Mouse (Mus musculus) embryonic stem cell, embryonic (primary cell): ENCODE results near the gene Cmc2.

Experiments
- CTCF ChIA-PET, 4 experiments: fragments of 300-600 bp in 2 of 4; fragments of 350-600 bp in 2 of 4; sonication (Branson Sonifier 250); formaldehyde crosslinking; loops; one replicate each; lab custom pipeline; 2022; ENCODE audit warnings: inconsistent platforms in 2 of 4; lab: Charles Lee
- POLR2A ChIA-PET, 4 experiments: fragments of 300-600 bp in 2 of 4; fragments of 350-600 bp in 2 of 4; sonication (Branson Sonifier 250); formaldehyde crosslinking; loops; one replicate each; lab custom pipeline; 2022; ENCODE audit warnings: antibody characterized with exemption in 4 of 4, inconsistent platforms in 1 of 4; lab: Charles Lee

Cmc2 gene

GRCm38 (mm10) chr8:116935506-116935905, 14.3 kb upstream of the Cmc2 start:
- POLR2A ChIA-PET, result interaction anchor here in 3 of 4 experiments (0.6 to 5.2 kb wide), 16 partner anchors 9 to 387 kb away, joined by 3 to 31 read pairs (median 4); partner anchors contain the start of genes Cenpn (in 2 of the 3), Cmc2 (in 2 of the 3), Gcsh (in 2 of the 3) and Atmin (in 1 of the 3)
- CTCF ChIA-PET, result interaction anchor here in 2 of 4 experiments (1.3 to 1.6 kb wide), 2 partner anchors 43 to 69 kb away, joined by 3 to 6 read pairs; partner anchors contain the start of gene 1700030J22Rik (in 1 of the 2)

DNA sequence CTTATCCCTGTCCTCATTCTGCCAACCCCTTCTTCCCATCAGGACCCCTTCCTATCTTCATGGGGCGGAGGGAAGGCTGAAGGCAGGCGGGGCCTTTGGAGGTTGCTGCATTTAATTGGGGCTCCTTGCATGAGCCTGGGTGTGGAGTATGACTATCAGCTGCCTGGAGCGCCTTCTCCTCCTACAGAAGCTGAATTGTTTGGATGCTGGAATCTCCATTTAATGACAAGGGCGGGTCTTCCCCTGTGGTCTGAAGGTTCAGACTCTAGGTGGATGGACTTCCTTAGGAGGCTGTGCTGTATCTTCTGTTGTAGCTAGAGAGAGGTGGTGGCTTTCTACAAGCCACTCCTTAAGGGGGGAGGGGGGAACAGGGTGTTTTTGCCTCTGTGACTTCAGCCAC, 13.7 kb upstream of the Cmc2 start:
- ChIA-PET CTCF (interaction anchor here in 2 of 4 experiments (1.3 to 1.6 kb wide), 2 partner anchors 44 to 69 kb away, joined by 3 to 6 read pairs; partner anchors contain the start of gene 1700030J22Rik (in 1 of the 2)), POLR2A (interaction anchor here (0.6 to 5.2 kb wide), 19 partner anchors 9 to 616 kb away, joined by 3 to 31 read pairs (median 4); partner anchors contain the start of genes Cenpn (in 3 of the 4), Cmc2 (in 3 of the 4), 1700030J22Rik (in 1 of the 4) and Atmin (in 1 of the 4))

GRCm38 (mm10) chr8:116928588-116928987, 7.3 kb upstream of the Cmc2 start:
- CTCF ChIA-PET, result interaction anchor here in 3 of 4 experiments (0.5 to 1.5 kb wide), 8 partner anchors 8 to 1931 kb away, joined by 3 to 10 read pairs (median 3); partner anchors contain the start of genes 1700030J22Rik (in 1 of the 3) and Atmin (in 1 of the 3)
- POLR2A ChIA-PET, result interaction anchor here in 2 of 4 experiments (0.9 to 1.7 kb wide), 4 partner anchors 12 to 64 kb away, joined by 3 to 4 read pairs (median 4); partner anchors contain the start of genes 1700030J22Rik (in 2 of the 2) and Gcsh (in 1 of the 2)

DNA sequence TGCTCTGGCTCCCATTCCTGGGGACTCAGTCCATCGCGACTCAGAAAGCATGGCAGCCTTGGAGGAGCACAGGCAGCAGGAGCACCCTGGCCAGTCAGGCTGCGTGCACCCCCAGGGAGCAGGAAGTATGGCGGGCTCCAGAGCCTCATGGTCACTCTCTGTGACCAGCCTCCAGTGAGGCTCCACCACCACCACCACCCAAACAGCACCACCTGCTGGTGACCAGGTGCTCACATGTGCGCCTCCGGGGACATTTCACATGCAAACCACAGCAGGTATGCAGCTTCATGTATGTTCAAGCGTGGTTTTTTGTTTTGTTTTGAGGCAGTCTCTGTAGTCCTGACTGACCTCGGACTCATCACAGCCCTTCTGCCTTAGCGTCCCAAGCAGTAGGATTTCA, 6.6 kb upstream of the Cmc2 start:
- POLR2A ChIA-PET, result interaction anchor here in 2 of 4 experiments (0.9 to 1.7 kb wide), 7 partner anchors 11 to 204 kb away, joined by 3 to 5 read pairs (median 3); partner anchors contain the start of genes 1700030J22Rik (in 2 of the 2) and Gcsh (in 1 of the 2)
- CTCF ChIA-PET, result interaction anchor here in 3 of 4 experiments (0.6 to 1.5 kb wide), 11 partner anchors 9 to 1924 kb away, joined by 3 to 6 read pairs (median 3); partner anchors contain the start of genes 1700030J22Rik (in 1 of the 3) and Atmin (in 1 of the 3)

DNA sequence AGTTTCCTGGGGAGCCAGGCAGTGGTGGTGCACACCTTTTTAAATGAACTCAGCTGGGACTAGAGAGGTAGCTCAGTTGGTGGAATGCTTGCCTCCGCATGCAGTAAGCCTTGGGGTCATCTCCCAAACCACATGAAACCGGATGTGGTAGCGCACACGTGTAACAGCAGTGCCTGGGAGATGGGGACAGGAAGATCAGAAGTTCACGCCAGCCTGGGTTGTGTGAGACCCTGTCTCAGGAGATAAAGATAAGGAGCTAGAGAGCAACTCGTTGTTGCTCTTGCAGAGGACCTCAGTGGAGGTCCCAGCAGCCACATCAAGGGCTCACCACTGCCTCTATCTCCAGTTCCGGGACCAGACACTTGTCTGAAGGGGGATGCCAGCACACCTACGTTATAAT, 2.3 kb upstream of the Cmc2 start:
- ChIA-PET CTCF (interaction anchor here in 2 of 4 experiments (0.6 kb wide), 2 partner anchors 93 to 562 kb away, joined by 4 to 5 read pairs; no protein-coding TSS in a partner anchor), POLR2A (interaction anchor here (0.6 to 3.7 kb wide), 9 partner anchors 11 to 406 kb away, joined by 3 to 32 read pairs (median 5); partner anchors contain the start of genes 1700030J22Rik (in 1 of the 4) and Atmin (in 1 of the 4))

DNA sequence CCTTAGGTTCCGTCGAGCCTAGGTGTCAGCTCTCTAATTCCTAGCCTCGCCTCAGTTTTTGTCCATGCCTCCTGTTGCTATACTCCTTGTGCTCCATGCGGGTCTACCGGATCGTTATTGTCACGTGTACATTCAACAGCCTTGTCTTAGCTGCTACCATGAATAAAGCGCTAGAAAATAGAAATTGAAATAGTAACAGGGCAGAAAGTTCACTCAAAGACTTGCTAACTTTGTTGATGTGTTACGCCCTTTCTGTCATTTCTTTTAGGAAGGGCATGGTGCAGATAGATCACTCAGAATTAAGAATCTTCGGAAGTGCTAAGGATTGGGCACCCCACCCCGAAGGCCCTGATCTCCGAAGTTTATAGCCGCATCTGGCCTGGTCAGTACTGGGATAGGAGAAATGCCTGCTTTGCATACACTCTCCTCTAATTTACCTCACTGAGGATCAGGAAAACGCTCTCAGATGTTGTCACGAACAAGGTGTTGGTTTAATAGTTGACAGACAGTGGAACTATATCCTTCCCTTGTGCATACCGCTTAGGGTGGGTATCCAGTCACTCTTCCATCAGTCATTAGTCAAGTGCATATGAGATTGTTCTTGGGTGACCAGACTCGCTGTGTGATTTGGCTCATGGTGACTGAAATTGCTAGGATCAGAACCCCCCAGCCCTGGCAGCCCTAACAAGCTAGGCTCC, 954 bp upstream of the Cmc2 start:
- POLR2A ChIA-PET, result interaction anchor here in 3 of 4 experiments (0.5 to 3.7 kb wide), 30 partner anchors 8 to 412 kb away, joined by 3 to 32 read pairs (median 4); partner anchors contain the start of genes Gcsh (in 3 of the 3), 1700030J22Rik (in 1 of the 3) and Atmin (in 1 of the 3)
- CTCF ChIA-PET, result interaction anchor here in 2 of 4 experiments (0.6 to 2.7 kb wide), 5 partner anchors 22 to 137 kb away, joined by 3 to 12 read pairs (median 6); partner anchors contain the start of genes 1700030J22Rik (in 1 of the 2) and Atmin (in 1 of the 2)

- CTCF ChIA-PET, result interaction anchor here in 3 of 4 experiments (0.5 to 2.7 kb wide), 6 partner anchors 23 to 678 kb away, joined by 3 to 9 read pairs (median 3); partner anchors contain the start of genes Atmin (in 2 of the 3) and 1700030J22Rik (in 1 of the 3)
- POLR2A ChIA-PET, result interaction anchor here (0.6 to 3.7 kb wide), 44 partner anchors 9 to 333 kb away, joined by 3 to 32 read pairs (median 5); partner anchors contain the start of genes 1700030J22Rik (in 3 of the 4), Gcsh (in 3 of the 4) and Atmin (in 1 of the 4)
These were observed 284 bp downstream of the Cmc2 start for GRCm38 (mm10) chr8:116921005-116921336.

DNA sequence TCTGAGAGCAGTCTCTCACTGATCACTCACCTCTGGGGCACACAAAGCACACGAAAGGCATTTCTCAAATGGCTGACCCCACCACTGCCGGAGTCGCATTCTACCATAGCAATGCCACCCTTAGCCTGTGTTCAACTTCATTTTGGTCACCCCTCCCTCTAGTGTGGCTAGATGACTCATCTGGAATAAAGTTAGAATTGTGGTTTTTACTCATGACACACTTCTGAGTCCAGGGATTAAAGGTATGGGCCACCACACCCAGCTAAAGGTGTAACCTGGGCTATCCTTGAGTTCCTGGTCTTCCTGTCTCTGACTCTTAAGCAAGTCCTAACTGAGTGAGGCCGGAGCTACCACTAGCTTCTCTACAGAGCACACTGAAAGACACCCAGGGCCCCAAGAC, 15.4 kb downstream of the Cmc2 start:
- ChIA-PET POLR2A (interaction anchor here in 2 of 4 experiments (0.9 to 2.9 kb wide), 3 partner anchors 11 to 16 kb away, joined by 3 to 13 read pairs (median 4); partner anchors contain the start of genes Cenpn (in 1 of the 2) and Cmc2 (in 1 of the 2)), CTCF (interaction anchor here in 1 of 4 experiments (0.7 kb wide), 1 partner anchor 422 kb away, joined by 3 read pairs; no protein-coding TSS in a partner anchor)

- POLR2A ChIA-PET, result interaction anchor here in 2 of 4 experiments (1.4 to 2.9 kb wide), 5 partner anchors 9 to 16 kb away, joined by 4 to 13 read pairs (median 5); partner anchors contain the start of genes Cenpn (in 1 of the 2) and Cmc2 (in 1 of the 2)
- CTCF ChIA-PET, result interaction anchor here in 1 of 4 experiments (0.7 kb wide), 1 partner anchor 422 kb away, joined by 3 read pairs; no protein-coding TSS in a partner anchor
These were observed 16.0 kb downstream of the Cmc2 start for GRCm38 (mm10) chr8:116905252-116905651.

DNA sequence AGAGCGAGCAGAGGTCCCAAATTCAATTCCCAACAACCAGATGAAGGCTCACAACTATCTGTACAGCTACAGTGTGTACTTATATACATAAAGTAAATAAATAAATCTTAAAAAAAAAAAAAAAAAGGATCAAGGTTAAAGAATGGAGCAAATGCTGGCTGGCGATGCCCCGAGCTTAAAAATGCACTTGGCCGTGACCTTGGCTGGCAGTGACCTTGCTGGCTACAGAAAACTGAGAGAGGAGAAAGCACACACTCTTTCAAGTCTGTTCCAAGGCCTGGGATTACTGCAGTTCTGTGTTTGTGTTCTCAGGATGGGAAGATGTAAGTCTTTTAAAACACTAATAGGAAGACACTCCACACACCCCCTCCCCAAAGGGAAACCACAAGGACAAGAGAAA, 16.5 kb downstream of the Cmc2 start:
- CTCF ChIA-PET, result no interaction called here
- POLR2A ChIA-PET, result interaction anchor here in 2 of 4 experiments (1.4 to 2.9 kb wide), 5 partner anchors 9 to 17 kb away, joined by 4 to 13 read pairs (median 5); partner anchors contain the start of genes Cenpn (in 1 of the 2) and Cmc2 (in 1 of the 2)

GRCm38 (mm10) chr8:116895521-116895920, 25.7 kb downstream of the Cmc2 start:
- ChIA-PET POLR2A (interaction anchor here in 2 of 4 experiments (0.9 to 1.0 kb wide), 2 partner anchors 9 to 11 kb away, joined by 3 to 4 read pairs; no protein-coding TSS in a partner anchor), CTCF (no interaction called here)

DNA sequence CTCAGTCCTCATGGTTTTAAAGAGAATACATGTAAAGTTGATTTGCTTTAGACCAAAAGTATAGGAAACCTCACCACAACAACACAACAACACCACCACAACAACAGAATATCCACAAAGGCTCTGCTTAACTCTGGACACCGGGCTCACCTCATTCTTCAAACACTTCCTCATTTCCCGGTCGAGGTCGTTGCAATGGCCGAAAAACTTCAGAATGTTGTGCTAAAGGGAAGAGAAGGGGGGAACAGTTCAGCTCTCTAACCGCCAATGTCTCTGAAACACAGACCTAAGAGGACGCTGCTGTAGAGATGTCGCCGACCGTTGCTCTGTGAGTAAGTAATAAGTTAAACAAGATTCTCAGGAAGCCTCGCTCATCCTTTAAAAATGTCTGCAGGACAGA, 27.3 kb downstream of the Cmc2 start:
- POLR2A ChIA-PET, result interaction anchor here in 1 of 4 experiments (2.1 kb wide), 1 partner anchor 11 kb away, joined by 5 read pairs; no protein-coding TSS in a partner anchor
- CTCF ChIA-PET, result no interaction called here

- CTCF ChIA-PET, result interaction anchor here in 1 of 4 experiments (0.7 kb wide), 1 partner anchor 148 kb away, joined by 3 read pairs; no protein-coding TSS in a partner anchor
These were observed 28.6 kb downstream of the Cmc2 start for GRCm38 (mm10) chr8:116892636-116893035.

DNA sequence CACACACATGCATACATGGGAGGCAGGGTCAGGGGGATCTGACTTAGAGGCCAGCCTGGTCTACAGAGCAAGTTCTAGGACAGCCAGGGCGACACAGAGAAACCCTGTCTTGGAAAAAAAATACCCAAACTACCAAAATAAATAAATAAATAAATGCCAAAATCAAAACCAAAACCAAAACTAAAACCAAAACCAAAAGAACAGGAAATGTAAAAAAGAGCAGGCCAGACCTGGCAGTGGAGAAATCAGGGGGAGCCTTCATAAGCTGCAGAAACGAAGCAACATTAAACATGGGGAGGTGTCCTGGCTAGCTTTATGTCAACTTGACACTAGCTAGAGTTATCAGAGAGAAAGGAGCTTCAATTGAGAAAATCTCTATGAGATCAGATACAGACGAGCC, 29.1 kb downstream of the Cmc2 start:
- POLR2A ChIA-PET, result interaction anchor here in 1 of 4 experiments (0.6 kb wide), 1 partner anchor 30 kb away, joined by 3 read pairs; no protein-coding TSS in a partner anchor

More at GRCm38 (mm10) chr8:116892636-116893035, 28.6 kb downstream of the Cmc2 start:
- POLR2A ChIA-PET, result interaction anchor here in 1 of 4 experiments (0.6 to 2.1 kb wide), 2 partner anchors 12 to 30 kb away, joined by 3 to 5 read pairs; no protein-coding TSS in a partner anchor

GRCm38 (mm10) chr8:116891446-116891845, 29.8 kb downstream of the Cmc2 start:
- ChIA-PET CTCF (no interaction called here), POLR2A (no interaction called here)

More for the DNA sequence above, 29.1 kb downstream of the Cmc2 start:
- CTCF ChIA-PET, result interaction anchor here in 1 of 4 experiments (0.7 kb wide), 1 partner anchor 147 kb away, joined by 3 read pairs; no protein-coding TSS in a partner anchor

DNA sequence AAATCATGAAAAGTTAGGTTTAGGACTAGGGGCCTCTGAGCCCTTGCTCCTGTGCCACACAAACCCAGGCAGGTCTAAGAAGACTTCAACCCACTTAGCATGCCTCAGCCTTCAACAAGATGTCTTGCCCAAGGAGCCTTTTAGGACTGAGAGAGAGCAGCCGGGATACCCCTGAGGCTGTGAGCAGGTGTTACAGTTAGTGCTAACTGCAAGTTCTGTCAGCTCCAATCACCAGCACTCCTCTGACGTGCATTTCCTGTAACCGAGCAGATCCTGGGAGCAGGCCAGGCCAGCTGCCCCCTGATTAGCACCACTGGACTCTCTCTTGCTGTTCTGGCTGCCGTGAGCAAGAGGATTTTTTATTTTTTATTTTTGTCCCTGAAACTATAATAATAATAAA, 33.4 kb downstream of the Cmc2 start:
- CTCF ChIA-PET, result interaction anchor here in 1 of 4 experiments (1.3 kb wide), 1 partner anchor 15 kb away, joined by 3 read pairs; no protein-coding TSS in a partner anchor

GRCm38 (mm10) chr8:116881396-116881795, 39.9 kb downstream of the Cmc2 start:
- POLR2A ChIA-PET, result interaction anchor here in 1 of 4 experiments (0.6 kb wide), 1 partner anchor 38 kb away, joined by 7 read pairs; no protein-coding TSS in a partner anchor
- CTCF ChIA-PET, result interaction anchor here in 2 of 4 experiments (0.6 to 1.1 kb wide), 2 partner anchors 9 to 226 kb away, joined by 3 to 4 read pairs; no protein-coding TSS in a partner anchor

More for the DNA sequence above, 33.4 kb downstream of the Cmc2 start:
- POLR2A ChIA-PET, result interaction anchor here in 2 of 4 experiments (1.0 to 1.6 kb wide), 4 partner anchors 21 to 91 kb away, joined by 3 to 4 read pairs (median 4); partner anchors contain the start of genes 1700030J22Rik (in 1 of the 2), Cenpn (in 1 of the 2) and Cmc2 (in 1 of the 2)
